Mouse (Mus musculus) thymus, adult 2 months (tissue): Measurements from ENCODE around the gene Vip. TPM values are rescaled to one million over a fixed set of nuclear protein-coding genes. Genes with fewer than 3 reads are reported as not detected.

Experiments
- DNase-seq: peaks from one replicate; pipeline ENCODE4 v3.0.0; 2021
- H3K27ac ChIP-seq: fragments of 200-500 bp; 2 replicates; pipeline ENCODE4 v1.5.1; 2012; ENCODE audit warnings: low read length, control low read depth; ENCODE audit not compliant: control insufficient read depth, insufficient read depth
- H3K27me3 ChIP-seq: fragments of 200-500 bp; 2 replicates; pipeline ENCODE4 v1.6.1; 2012; ENCODE audit warnings: mild to moderate bottlenecking, low read length, moderate library complexity, mixed read lengths; ENCODE audit not compliant: control insufficient read depth, insufficient read depth
- H3K36me3 ChIP-seq: fragments of 200-500 bp; 2 replicates; pipeline ENCODE4 v1.6.1; 2012; ENCODE audit warnings: mild to moderate bottlenecking, low read length, moderate library complexity; ENCODE audit not compliant: control insufficient read depth, insufficient read depth
- H3K4me1 ChIP-seq: fragments of 200-500 bp; replicated peaks from 2 replicates; pipeline ENCODE4 v1.6.1; 2012; ENCODE audit warnings: low read length; ENCODE audit not compliant: control insufficient read depth, insufficient read depth
- H3K4me3 ChIP-seq: fragments of 200-500 bp; 2 replicates; pipeline ENCODE4 v1.5.1; 2012; ENCODE audit warnings: mild to moderate bottlenecking, low read length, control low read depth, moderate library complexity; ENCODE audit not compliant: control insufficient read depth, insufficient read depth
- CTCF ChIP-seq: fragments of 200-500 bp; IDR thresholded peaks from 2 replicates; pipeline ENCODE4 v1.5.1; 2012; ENCODE audit warnings: mild to moderate bottlenecking, control low read depth, low read length, moderate library complexity, borderline replicate concordance; ENCODE audit not compliant: control insufficient read depth, poor library complexity, insufficient read depth; ENCODE audit errors: extremely low read depth
- POLR2A ChIP-seq: fragments of 200-500 bp; IDR thresholded peaks from 2 replicates; pipeline ENCODE4 v1.6.1; 2012; ENCODE audit warnings: mild to moderate bottlenecking, low read length, control low read depth, moderate library complexity; ENCODE audit not compliant: control insufficient read depth, poor library complexity, insufficient read depth; ENCODE audit errors: extremely low read depth
- WGBS: fragments of 180-500 bp; shearing (Covaris S2); methylation state at CpG from one replicate; pipeline ENCODE4 v1.1.7; 2018; 5-methylcytosine and 5-hydroxymethylcytosine counted together
- polyA plus RNA-seq: library from polyadenylated mRNA; depleted of rRNA; stranded (reverse); fragments of >200 nt; gene quantifications from 2 replicates; pipeline ENCODE4 v1.2.3, GENCODE M21; 2012; rRNA removed

Vip gene
- polyA plus RNA-seq: 0.05 and 0.19 TPM in 2 replicates

DNA sequence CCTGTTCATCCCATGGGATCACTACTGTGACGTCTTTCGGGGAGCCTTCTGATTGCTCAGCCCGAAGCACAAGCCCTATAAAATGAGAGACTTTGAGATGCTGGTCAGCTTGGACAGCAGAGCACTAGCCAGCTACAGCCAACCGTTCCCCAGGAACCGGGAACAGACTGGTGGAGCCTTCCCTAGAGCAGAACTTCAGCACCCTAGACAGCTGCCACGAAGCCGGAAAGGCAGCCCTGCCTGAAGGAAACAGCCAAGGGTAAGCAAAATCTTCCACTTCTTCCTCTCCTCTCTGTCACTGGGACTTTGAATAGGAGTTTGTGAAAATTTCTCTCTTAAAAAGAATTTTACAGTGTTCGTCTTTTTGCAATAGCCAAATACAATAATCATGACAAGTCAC, at the start of gene Vip:
Gene Vip, plus strand, starts transcription at position 107 of the 400 bp plus-strand sequence.
- 30% methylated on average over 8 of the region's 8 CpGs for WGBS
- TF ChIP-seq CTCF: no peak
- no peak for TF ChIP-seq POLR2A
- no peak within 1 kb of the TSS for H3K4me3 ChIP-seq
- no peaks in the 10 kb centered on the region for H3K36me3 ChIP-seq
- H3K27me3 ChIP-seq: no peaks in the 10 kb centered on the region
- no peaks in the 10 kb centered on the region for H3K4me1 ChIP-seq
- H3K27ac ChIP-seq: no peak within 1 kb of the TSS
- DNase-seq: no peak

DNA sequence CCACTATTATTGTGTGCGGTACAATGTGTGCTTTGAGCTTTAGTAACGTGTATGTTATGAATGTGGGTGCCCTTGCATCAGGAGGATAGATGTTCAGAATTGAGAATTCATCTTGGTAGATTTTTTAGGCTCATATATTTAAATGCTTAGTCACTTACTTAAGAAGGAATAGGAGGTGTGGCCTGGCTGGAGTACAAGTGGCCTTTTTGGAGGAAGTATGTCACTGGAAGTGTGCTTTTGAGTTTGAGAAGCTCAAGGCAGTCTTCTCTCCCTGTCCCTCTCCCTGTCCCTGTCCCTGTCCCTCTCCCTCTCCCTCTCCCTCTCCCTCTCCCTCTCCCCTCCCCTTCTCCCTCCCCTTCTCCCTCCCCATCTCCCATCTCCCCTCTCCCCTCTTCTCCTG, 48.0 kb upstream of the Vip start:
- Histone ChIP-seq H3K27me3 (no peaks in the 10 kb centered on the region), H3K4me3 (no peak overlapping the region), H3K27ac (no peak overlapping the region), H3K4me1 (no peaks in the 10 kb centered on the region), H3K36me3 (no peaks in the 10 kb centered on the region)
- DNase-seq: no peak
- WGBS: 92% methylated on average over 2 of the region's 2 CpGs
- TF ChIP-seq CTCF: no peak
- TF ChIP-seq POLR2A: no peak

DNA sequence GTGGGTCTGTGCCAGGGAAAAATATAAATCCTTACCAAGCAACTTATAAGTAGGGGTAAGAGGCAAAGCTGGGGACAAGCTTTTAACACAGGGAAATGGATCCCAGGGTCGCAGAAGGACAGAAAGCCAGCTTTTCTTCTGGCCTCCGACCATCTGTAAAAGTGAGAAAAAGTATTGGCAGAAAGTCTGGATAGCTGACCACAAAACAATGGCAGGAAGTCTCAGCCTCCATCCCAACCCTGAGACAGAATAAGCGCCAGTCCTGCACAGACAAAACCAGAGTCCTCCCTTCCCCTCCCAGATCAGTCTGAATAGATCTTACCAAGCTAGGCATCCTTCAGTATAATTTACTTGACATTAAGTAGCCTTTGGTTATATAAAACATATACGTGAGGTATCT, 47.0 kb upstream of the Vip start:
- Histone ChIP-seq H3K36me3 (no peaks in the 10 kb centered on the region), H3K4me3 (no peak overlapping the region), H3K4me1 (no peaks in the 10 kb centered on the region), H3K27me3 (no peaks in the 10 kb centered on the region), H3K27ac (no peak overlapping the region)
- WGBS: 72% methylated on average over 4 of the region's 4 CpGs
- TF ChIP-seq POLR2A: no peak
- TF ChIP-seq CTCF: no peak
- DNase-seq: no peak

DNA sequence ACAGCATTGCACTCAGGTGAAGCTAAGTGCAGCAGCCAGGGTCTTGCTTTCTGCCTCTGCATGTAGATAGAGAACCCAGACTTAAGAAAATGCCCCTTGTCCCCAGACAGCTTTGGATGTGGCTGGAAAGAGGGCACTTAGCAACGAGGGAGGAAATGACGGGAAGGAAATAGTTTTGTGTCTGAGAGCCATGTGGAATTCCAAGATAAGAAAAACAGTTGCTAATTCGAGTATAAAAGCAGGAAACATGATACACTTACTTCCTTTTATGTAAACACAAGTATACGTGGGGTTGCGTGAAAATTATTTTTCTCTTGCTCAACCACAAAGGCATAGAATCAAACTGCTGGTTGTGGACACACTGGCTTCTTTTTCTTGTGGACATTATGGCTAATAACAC, 45.6 kb upstream of the Vip start, which contains the start of gene Myct1:
Gene Myct1, plus strand, starts transcription at position 312 of the 400 bp plus-strand sequence.
- Histone ChIP-seq H3K4me1 (no peaks in the 10 kb centered on the region), H3K27me3 (no peaks in the 10 kb centered on the region), H3K36me3 (no peaks in the 10 kb centered on the region), H3K4me3 (no peak within 1 kb of the TSS), H3K27ac (no peak within 1 kb of the TSS)
- WGBS: 22% methylated on average over 5 of the region's 5 CpGs
- no peak for TF ChIP-seq POLR2A
- TF ChIP-seq CTCF: no peak
- no peak for DNase-seq

DNA sequence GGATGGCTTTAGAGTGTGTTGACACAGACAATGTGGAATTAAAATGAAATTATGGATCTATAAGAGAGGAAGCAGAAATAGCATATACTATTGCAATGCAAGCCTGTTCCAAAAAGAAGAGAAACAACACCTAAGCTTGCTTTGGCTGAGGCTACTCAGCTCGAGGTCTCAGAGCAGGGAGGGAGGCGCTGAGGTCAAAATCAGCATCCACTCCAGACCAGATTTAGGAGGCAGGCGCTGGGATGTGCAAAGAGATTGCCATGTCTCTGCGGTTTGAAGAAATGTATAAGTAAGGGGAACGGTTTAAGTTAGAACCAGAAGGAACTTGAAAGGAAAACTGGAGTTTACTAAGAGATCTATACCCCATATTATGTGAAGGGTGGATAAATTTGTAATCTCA, 44.6 kb upstream of the Vip start:
- H3K4me1 ChIP-seq: no peaks in the 10 kb centered on the region
- WGBS: 54% methylated on average over 5 of the region's 5 CpGs
- no peak overlapping the region for H3K27ac ChIP-seq
- H3K36me3 ChIP-seq: no peaks in the 10 kb centered on the region
- DNase-seq: no peak
- H3K4me3 ChIP-seq: no peak overlapping the region
- H3K27me3 ChIP-seq: no peaks in the 10 kb centered on the region
- TF ChIP-seq POLR2A: no peak
- no peak for TF ChIP-seq CTCF

DNA sequence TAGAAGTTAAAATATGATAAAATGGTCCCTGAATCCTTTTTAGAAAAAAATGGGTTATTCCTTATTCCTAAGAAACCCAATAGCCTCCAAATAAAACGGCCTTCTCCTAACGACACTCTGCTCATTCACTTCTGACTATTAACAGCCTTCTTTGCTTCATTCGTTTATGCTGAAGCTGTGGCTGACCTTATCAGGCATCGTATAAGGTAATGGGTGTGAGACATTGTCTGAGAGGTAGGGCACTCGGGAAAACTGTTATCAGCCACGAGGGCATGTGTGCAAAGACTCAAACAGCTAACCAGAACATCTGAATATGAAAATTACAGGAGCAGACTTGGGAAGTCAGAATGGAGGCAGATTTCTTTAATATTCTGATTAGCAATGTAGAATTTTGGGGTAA, 42.5 kb upstream of the Vip start:
- WGBS: 61% methylated on average over 6 of the region's 6 CpGs
- no peak overlapping the region for H3K27ac ChIP-seq
- no peaks in the 10 kb centered on the region for H3K36me3 ChIP-seq
- no peak overlapping the region for H3K4me3 ChIP-seq
- H3K27me3 ChIP-seq: no peaks in the 10 kb centered on the region
- H3K4me1 ChIP-seq: no peaks in the 10 kb centered on the region
- no peak for TF ChIP-seq CTCF
- TF ChIP-seq POLR2A: no peak
- DNase-seq: no peak

DNA sequence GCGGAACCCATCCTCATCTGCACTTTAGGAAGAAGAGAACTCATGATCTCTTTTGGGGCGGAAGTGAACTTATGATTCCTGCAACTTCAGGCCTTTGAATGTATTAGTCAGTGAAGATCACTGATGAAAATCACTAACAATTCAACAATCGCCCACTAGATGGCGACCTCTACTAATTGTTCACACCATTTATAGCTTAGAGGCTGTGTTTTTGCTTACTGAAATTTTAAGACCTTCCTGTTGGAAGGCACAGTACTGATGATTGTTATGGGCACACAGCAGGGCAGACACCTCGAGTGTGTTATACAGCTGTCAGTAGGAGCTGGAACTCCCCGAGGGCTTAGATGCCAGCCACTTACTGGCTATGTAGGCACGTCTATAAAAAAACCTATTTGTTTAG, 38.9 kb upstream of the Vip start:
- Histone ChIP-seq H3K36me3 (no peaks in the 10 kb centered on the region), H3K27me3 (no peaks in the 10 kb centered on the region), H3K4me1 (0 out of 2 replicates have a peak, but pooled peaks cover 5% of the 10 kb centered on the region), H3K4me3 (no peak overlapping the region), H3K27ac (no peak overlapping the region)
- DNase-seq: peak; percentile 58
- TF ChIP-seq POLR2A (no peak), CTCF (no peak)
- 18% methylated on average over 7 of the region's 7 CpGs for WGBS

DNA sequence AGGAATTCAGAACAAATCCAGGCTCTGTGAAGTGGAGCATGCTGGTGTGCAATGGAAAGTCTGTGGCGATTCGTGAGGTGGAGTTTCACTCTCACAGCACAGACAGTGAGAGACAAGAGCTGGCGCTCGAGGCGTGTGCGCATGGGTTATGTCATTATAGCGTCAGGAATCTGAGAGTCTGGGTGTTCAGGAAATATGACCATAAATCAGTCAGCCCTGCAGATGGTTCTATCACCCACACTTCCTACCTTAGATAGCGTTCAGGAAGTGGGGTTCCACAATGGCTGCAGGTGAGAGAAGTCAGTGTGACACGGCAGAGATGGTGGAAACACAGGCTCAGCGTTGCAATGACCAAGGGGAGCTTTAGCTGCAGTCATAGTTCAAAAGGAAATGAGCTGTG, 35.5 kb upstream of the Vip start:
- Histone ChIP-seq H3K36me3 (no peaks in the 10 kb centered on the region), H3K27me3 (no peaks in the 10 kb centered on the region), H3K27ac (no peak overlapping the region), H3K4me3 (no peak overlapping the region), H3K4me1 (0 out of 2 replicates have a peak, but pooled peaks cover 5% of the 10 kb centered on the region)
- 4% methylated on average over 10 of the region's 10 CpGs for WGBS
- peak; percentile 4 for DNase-seq
- TF ChIP-seq CTCF (no peak), POLR2A (no peak)
